Mouse (Mus musculus) activated CD4-positive, CD25-positive, alpha-beta regulatory T cell, adult 4 months (primary cell): ENCODE data around the gene Chsy1. TPM values are rescaled to one million over a fixed set of nuclear protein-coding genes. Genes with fewer than 3 reads are reported as not detected.

Source experiments
- ATAC-seq: one replicate; pipeline ENCODE4 v1.8.0; 2017
- polyA plus RNA-seq, 2 experiments: library from polyadenylated mRNA; unstranded; fragments of 100-300 nt; shearing (Covaris generic); gene quantifications; one replicate each; pipeline ENCODE4 v1.2.1; 2017

Chsy1 gene
- polyA plus RNA-seq = 10 to 100 TPM; 12.3 to 13.3 TPM

- ATAC-seq = peak; percentile 71
Observed at GRCm38 (mm10) chr7:66108961-66109854, at the start of gene Chsy1. Gene Chsy1, plus strand, starts transcription at chr7:66109515.

- peak; percentile 92 for ATAC-seq
Observed at GRCm38 (mm10) chr7:66060066-66060956, 49.0 kb upstream of the Chsy1 start.

DNA sequence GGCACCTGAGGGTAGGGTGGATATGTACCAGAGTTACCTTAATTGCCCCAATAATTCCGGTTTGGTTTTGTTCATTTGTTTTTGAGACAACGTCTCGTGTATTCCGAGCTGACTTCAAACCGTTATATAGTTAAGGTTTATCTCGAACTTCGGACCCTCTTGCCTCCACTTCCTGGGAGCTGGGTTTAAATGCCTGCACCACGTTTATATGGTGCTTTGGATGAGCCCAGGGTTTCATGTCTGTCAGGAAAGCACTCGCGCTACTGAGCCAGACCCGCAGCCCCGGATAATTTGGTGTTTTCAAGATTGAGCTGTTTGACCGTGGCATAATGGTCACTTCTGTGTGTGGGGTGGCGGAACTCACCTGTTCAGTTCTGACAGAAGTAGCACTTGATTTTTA lies 48.3 kb upstream of the Chsy1 start:
- ATAC-seq = no peak

DNA sequence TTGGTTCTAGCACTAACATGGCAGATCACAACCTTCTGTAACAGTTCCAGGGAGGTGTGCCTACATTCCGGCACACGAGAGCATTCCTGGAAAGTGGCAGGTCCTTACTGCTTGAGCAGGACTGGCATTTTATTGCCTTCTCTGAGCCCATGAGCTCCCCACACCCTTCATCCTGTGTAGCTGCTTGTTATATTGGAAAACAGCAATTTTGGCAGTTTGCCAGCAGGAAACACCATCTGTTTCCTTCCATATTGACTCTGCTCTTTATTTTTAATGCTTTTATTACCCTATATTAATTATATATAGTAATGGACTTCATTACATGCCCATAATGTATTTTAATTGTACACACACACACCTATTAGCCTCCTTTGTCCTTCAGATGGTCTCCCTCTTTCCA lies 32.9 kb upstream of the Chsy1 start:
- ATAC-seq = no peak

DNA sequence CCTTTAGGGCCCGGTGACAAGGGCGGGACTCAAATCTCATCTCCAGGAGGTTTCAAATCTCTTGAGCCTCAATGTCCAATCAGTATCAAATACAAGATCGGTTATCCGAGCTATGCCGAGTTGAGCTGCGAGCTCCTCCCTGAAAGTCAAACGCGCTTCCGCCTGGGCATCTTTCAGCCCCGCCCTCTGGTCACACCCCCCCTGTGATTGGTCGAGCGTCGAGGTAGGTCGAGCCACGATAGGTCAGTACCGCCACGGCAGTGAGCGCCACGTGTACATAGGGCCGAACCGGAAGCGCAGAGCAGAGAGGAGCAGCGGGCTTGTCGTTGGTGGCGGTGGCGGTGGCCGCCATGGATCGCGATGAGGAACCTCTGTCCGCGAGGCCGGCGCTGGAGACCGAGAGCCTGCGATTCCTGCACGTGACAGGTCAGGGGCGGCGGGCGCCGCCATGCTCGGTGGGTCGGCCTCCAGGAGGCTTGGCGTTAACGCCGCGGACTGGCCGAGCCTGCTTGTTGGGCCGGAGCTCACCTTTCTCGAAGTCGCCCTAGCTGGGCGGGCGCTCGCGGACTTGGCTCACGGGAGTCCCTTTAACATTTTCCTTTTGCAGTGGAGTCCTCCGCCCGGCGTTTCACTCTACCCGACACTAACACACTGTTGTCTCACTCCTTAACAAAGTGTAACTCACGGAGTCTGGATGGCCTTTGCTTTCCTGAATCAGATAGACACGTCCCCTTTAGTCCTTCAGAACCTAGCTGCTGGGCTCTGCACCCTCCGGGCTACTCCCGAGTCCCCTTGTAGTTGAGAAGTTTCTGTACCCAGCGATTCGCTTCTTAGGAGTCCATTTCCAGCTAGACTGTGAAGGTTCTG lies 29.7 kb upstream of the Chsy1 start, which contains the start of gene Selenos:
TSS of gene Selenos (plus strand) at position 286 of the 867 bp plus-strand sequence.
- peak; percentile 99 for ATAC-seq

- ATAC-seq = no peak
Observed at GRCm38 (mm10) chr7:66080231-66080613, 29.1 kb upstream of the Chsy1 start.

- ATAC-seq = no peak
Observed at GRCm38 (mm10) chr7:66083757-66084156, 25.6 kb upstream of the Chsy1 start.

GRCm38 (mm10) chr7:66084546-66084945 lies 24.8 kb upstream of the Chsy1 start:
- no peak for ATAC-seq

- no peak for ATAC-seq
Observed at GRCm38 (mm10) chr7:66087652-66088051, 21.7 kb upstream of the Chsy1 start.

DNA sequence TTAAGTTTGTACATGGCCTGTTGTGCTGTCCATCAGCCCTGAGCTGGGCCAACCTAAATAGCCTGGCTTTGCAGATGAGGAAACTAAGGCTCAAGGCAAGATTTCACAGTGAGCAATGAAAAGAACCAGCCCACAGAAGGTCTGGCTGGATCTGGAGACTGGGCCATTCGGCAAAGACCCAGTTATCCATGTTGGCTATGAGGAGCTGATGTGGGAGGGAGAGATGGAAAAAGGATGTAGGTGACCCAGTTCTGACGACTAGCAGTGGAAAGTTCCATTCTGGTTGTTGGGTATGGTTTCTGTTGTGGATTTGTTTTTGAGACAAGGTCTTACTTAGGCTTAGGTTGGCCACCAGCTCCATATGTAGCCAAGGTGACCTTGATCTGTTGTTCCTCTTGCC lies 21.2 kb upstream of the Chsy1 start:
- ATAC-seq = no peak

DNA sequence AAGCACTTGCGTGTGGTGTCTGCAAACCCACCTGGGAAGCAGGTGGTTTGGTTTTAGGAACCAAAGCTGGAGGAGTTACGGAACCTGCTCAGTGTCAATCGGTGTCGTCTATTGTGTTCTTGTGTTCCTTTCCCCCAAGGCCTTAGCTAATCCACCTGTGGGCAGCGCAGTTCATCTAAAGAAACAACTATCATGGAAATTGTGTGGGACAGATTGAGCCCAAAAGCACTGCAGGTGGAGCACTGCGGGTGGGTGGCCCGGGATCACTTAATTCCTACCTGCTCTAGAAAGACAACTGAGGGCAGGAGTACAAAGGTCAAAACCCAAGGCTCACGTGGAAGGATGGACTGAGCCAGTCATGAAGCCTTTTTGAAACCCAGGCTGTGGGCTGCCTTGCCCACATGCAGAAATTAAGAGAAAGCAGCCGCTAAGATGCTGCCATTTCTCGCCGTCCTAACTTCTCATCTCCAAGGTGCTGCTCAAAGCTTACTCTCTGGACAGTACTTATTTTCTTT lies 18.6 kb upstream of the Chsy1 start:
- ATAC-seq = no peak

DNA sequence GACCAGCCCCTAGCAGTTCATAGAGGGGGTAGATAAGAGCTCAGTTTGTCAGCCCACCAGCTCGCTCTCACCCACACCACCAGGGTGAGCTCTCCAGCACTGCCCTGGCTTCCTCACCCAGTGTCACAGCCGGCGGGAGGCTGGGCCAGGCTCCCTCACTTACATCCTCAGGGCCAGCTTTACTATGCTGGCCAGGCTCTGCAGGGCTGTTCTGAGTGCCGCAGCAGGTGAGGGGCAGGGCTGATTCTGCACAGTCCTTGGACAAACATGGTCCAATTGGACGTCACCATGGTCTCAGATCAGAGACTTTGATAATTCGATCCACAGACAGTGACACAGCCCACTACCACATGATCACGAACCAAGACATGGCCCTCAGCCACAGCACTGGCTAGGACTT lies 17.8 kb upstream of the Chsy1 start:
- ATAC-seq = no peak

- ATAC-seq = no peak
Observed at GRCm38 (mm10) chr7:66092656-66093055, 16.7 kb upstream of the Chsy1 start.

DNA sequence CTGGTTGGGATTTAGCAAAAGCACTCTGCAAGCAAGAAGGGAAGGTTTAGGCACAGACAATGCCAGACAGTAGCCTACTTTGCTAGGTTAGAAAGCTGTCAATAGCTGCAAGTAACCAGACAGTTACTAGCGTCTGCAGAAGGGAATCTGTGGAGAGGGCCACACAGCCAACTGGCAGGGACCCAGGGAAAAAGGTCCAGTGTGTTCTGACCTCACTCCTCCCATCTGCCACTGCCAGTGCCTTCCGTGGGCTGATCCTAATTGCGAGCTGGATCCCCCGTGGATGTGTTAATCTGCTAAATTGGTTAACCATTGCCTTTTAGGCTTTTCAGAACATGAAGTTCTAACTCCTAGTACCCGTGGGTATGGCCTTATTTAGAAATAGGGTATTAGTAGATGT lies 15.2 kb upstream of the Chsy1 start:
- ATAC-seq = no peak

- ATAC-seq = no peak
Observed at GRCm38 (mm10) chr7:66098803-66099202, 10.5 kb upstream of the Chsy1 start.

- peak; percentile 64 for ATAC-seq
Observed at GRCm38 (mm10) chr7:66101866-66102265, 7.4 kb upstream of the Chsy1 start.

DNA sequence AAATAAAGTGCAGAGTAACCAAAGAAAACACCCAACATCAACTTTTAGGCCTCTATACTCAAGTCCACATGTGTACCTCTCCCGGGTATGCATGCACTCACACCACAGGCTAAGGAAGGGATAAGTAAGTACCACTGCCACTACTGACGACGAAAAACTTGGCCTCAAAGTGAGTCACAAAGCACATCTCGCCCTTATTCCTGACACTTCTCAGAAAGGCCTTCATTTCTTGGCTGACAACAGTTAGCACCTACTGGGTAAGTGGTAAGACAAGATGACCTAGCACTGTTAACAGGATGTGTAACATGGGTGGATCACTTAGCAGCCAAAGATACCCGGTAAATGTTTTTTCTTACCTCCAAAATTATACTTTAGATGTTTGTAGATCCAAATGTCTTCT lies 4.8 kb upstream of the Chsy1 start:
- no peak for ATAC-seq

DNA sequence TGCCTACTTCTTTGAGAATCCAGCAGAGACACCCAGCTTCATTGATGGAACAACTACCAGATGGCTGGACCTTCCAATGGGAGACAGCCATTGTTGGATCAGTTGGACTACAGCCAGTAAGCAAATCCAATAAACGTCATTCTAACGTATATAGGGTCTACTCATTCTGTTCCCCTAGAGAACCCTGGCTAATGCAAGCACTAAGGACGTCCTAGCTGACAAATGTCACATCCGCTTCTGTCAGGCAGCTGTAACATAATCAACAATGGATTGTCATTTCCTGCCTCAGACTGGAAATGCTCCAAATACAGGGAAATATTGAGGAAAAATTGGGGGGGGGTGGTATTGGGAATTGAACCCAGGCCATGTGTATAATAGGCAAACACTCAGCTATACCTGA lies 3.5 kb upstream of the Chsy1 start:
- ATAC-seq = no peak

GRCm38 (mm10) chr7:66106581-66107056 lies 2.7 kb upstream of the Chsy1 start:
- ATAC-seq = no peak

DNA sequence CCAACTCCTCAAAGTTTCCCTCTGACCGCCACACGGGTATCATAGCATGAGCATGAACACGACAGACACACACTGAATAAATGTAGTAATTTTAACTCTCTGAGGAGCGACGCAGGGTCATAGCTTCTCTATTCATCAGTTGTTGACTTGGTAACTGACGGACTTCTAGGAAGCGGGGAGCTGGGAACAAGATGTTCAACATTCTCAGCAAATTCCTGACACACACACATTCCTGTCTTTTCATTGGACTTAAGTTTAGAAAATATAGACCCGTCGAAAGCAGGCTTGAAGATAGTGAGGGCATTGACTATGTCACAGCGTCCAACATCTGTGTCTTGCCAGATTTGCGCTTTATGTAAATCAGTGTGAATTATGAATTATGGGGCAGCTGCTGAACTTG lies 2.1 kb upstream of the Chsy1 start:
- no peak for ATAC-seq

DNA sequence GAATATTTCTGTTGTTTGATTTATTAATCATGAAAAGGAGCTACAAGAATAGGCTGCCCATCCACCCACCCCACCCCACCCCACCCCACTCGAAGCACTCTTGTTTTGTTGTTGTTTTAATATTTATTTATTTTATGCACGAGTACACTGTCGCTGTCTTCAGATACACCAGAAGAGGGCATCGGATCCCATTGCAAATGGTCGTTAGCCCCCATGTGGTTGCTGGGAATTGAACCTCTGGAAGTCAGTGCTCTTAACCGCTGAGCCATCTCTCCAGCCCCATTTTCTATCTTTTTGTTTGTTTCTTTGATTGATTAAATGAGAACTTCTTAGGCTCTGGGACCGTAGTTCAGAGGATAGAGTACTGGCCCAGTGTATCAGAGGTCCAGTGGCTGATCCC lies 1.4 kb upstream of the Chsy1 start:
- ATAC-seq = no peak
